Mouse (Mus musculus): ENCODE measurements around the gene Dnah12.
"Not testable (repeated sequence)": the region's sequence is repeated elsewhere in the genome, so short reads cannot be mapped to it uniquely, and the experiment has no call there.

The Dnah12 gene

GRCm38 (mm10) chr14:26719696-26720095, 26.6 kb downstream of the Dnah12 start:
- DNase-seq (ENCODE audit: low spot score) = not testable (repeated sequence)

DNA sequence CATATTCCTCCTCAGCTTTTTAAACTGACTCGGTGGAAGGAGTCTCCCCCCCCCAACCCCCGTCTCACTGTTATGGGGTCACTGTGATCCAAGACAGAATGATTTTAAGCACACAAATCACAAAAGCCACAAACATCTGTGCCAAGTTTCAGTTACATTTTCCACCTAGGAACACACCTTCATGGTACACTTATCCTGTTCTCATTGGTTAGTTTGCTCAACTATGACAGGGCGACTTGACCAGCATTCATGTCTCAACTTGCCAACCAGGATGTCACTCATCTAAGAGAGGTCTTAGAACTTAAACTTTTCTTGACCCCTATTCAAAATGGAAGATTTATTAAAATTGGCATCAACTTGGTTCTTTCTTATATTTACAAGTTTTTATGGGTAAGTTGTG, 31.8 kb downstream of the Dnah12 start:
- no peak for DNase-seq (ENCODE audit: low spot score)

- no peak for DNase-seq (ENCODE audit: low spot score)
Observed at GRCm38 (mm10) chr14:26758566-26758965, 65.5 kb downstream of the Dnah12 start.

DNA sequence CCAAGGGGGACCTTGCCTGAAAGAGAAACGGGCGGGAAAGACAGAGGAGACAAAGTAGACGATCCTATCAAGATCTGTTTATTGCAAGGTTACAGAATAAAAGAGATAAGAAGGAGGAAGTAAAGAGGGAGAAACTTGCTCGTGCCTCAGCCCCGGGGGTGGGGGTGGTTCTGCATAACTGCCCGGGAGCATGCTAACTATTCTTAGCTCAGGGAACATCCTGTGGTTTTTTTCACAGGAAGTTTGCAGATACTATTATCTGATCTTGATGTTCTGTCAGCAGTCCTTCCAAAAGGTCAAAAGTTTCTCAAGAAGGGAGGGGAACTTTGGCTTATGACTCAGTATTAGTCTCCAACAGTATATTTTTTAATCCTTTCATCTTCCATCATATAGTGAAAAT, 71.8 kb downstream of the Dnah12 start:
- no peak for DNase-seq (ENCODE audit: low spot score)

- DNase-seq (ENCODE audit: low spot score) = no peak
Observed at GRCm38 (mm10) chr14:26768195-26768594, 75.1 kb downstream of the Dnah12 start.

DNA sequence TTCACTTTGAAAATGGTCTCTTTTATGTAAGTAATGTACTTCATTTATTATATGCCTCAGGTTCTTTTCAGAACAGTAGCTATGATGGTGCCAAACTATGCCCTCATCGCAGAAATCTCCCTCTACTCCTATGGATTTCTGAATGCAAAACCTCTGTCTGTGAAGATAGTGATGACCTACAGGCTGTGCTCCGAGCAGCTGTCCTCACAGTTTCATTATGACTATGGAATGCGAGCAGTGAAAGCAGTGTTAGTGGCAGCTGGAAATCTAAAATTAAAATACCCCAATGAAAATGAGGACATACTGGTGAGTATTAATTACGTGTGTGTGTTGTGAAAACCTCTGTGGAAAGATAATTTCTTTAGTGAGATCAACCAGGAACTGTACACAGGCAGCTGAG, 80.5 kb downstream of the Dnah12 start:
- DNase-seq (ENCODE audit: low spot score) = no peak

GRCm38 (mm10) chr14:26783731-26784130, 90.7 kb downstream of the Dnah12 start:
- DNase-seq (ENCODE audit: low spot score) = no peak

- peak; percentile 41 for DNase-seq (ENCODE audit: low spot score)
Observed at GRCm38 (mm10) chr14:26785695-26786094, 92.6 kb downstream of the Dnah12 start.

- DNase-seq (ENCODE audit: low spot score) = no peak
Observed at GRCm38 (mm10) chr14:26794431-26794830, 101.4 kb downstream of the Dnah12 start.

DNA sequence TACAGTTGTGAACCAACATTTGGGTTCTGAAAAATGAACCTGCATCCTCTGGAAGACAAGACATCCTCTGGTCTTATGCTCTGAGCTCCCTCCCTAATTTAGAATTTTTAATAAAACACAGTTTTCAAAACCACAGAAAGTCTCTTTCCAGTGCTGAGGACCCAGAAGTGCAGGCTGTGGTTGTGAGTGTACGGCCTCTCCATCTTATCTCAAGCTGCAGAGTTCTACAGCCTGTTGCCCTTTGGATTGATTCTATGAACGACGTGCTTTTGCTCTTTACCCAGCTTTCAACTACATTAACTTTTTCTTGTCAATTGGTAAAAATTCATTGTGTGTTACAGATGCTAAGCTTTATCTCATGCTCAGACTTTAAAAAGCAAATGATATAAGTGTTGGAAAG, 105.3 kb downstream of the Dnah12 start:
- no peak for DNase-seq (ENCODE audit: low spot score)

- DNase-seq (ENCODE audit: low spot score) = no peak
Observed at GRCm38 (mm10) chr14:26799286-26799685, 106.2 kb downstream of the Dnah12 start.

- DNase-seq (ENCODE audit: low spot score) = no peak
Observed at GRCm38 (mm10) chr14:26805500-26805899, 112.4 kb downstream of the Dnah12 start.

GRCm38 (mm10) chr14:26812734-26813133, 119.7 kb downstream of the Dnah12 start:
- DNase-seq (ENCODE audit: low spot score) = no peak

- DNase-seq (ENCODE audit: low spot score) = no peak
Observed at GRCm38 (mm10) chr14:26813871-26814270, 120.8 kb downstream of the Dnah12 start.

GRCm38 (mm10) chr14:26814908-26815307, 121.8 kb downstream of the Dnah12 start:
- peak; percentile 14 for DNase-seq (ENCODE audit: low spot score)

- DNase-seq (ENCODE audit: low spot score) = no peak
Observed at GRCm38 (mm10) chr14:26816785-26817184, 123.7 kb downstream of the Dnah12 start.

GRCm38 (mm10) chr14:26826020-26826419, 132.9 kb downstream of the Dnah12 start:
- DNase-seq (ENCODE audit: low spot score) = no peak

DNA sequence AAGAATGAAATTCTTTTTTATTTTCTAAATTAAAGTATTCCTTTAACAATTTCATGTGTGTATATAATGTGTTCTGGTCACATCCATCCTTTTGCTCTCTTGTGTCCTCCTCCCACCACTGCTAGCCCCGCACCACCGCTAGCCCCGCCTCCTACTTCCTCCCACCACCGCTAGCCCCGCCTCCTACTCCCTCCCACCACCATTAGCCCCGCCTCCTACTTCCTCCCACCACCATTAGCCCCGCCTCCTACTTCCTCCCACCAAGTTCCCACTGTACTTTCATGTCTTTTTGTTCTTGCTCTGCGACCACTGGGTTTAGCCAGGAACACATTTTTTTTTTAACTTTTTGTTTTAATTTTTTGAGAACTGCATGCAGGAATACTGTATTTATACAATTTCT, 160.0 kb downstream of the Dnah12 start:
- no peak for DNase-seq (ENCODE audit: low spot score)

- no peak for DNase-seq (ENCODE audit: low spot score)
Observed at GRCm38 (mm10) chr14:26854066-26854465, 161.0 kb downstream of the Dnah12 start.

- DNase-seq (ENCODE audit: low spot score) = peak; percentile 9
Observed at GRCm38 (mm10) chr14:26858364-26858763, 165.3 kb downstream of the Dnah12 start.

GRCm38 (mm10) chr14:26859024-26859423, 165.9 kb downstream of the Dnah12 start:
- no peak for DNase-seq (ENCODE audit: low spot score)

- peak; percentile 24 for DNase-seq (ENCODE audit: low spot score)
Observed at GRCm38 (mm10) chr14:26867356-26867755, 174.3 kb downstream of the Dnah12 start.

GRCm38 (mm10) chr14:26868299-26868698, 175.2 kb downstream of the Dnah12 start:
- DNase-seq (ENCODE audit: low spot score) = no peak

GRCm38 (mm10) chr14:26878756-26879155, 185.7 kb downstream of the Dnah12 start:
- no peak for DNase-seq (ENCODE audit: low spot score)

DNA sequence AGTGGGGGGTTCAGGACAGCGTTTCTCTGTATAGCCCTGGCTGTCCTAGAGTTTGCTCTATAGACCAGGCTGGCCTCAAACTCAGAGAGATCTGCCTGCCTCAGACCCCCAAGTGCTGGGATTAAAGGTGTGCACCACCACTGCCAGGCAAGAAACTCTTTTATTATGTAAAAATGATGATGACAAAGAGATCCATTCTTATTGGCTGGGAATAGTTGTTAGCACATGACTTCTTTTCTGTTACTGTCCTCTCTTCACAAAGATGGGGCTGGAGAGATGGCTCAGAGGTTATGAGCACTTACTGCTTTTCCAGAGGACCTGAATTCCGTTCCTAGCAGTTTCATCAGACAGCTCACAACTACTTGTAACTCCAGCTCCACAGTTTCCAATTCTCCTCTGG, 186.9 kb downstream of the Dnah12 start:
- no peak for DNase-seq (ENCODE audit: low spot score)

All from embryo, embryonic 10.5 days (tissue).